Mouse (Mus musculus) c-Kit-positive CD71-positive TER-119-negative erythroid progenitor cells, embryonic 14.5 days (primary cell): ENCODE data around the gene Depp1.
A peak's percentile ranks its signal among the peaks of the same experiment; 100 is the strongest.

ENCODE experiments used
- DNase-seq: peaks from one replicate; pipeline ENCODE4 v3.0.0-alpha.2; 2013; ENCODE audit warnings: low read depth

Gene Depp1

DNA sequence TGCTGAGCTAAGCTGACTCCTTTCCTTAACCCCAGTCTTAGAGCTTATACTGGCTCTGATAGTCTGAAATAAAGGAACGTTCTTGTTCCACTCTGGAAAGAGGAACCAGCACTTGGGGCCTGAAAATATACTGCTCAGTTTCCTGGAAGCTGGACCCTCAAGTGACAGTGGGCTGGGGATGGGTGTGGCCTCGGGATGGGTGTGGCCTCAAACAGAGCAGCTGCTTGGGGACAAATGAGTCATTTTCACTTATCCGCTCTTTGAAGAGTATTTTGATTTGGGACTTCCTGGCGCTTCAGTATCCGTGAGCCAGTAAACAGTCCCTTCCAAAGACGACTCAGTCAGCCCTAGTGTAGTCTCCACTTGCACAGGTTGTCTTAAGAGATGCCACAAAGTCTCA is 31.9 kb downstream of the Depp1 start:
- DNase-seq: no peak

DNA sequence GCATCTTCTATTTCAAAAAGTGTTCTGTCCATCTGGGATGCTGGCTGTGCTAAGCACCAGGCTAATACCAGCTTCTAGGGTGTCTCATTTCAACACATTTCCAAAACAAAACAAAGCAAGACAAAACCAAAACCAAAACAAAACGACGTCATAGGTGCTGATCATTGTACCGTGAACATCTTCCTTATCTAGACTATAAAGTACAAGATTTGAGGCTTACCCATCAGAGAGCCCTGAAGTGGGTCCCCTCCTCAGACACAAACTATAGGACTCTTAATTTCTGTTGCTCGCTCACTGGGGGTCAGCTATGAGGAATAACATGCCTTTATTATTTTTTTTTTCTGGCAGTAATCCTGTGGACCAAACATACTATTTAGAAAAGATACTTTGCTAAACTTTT is 43.2 kb downstream of the Depp1 start:
- DNase-seq: no peak

DNA sequence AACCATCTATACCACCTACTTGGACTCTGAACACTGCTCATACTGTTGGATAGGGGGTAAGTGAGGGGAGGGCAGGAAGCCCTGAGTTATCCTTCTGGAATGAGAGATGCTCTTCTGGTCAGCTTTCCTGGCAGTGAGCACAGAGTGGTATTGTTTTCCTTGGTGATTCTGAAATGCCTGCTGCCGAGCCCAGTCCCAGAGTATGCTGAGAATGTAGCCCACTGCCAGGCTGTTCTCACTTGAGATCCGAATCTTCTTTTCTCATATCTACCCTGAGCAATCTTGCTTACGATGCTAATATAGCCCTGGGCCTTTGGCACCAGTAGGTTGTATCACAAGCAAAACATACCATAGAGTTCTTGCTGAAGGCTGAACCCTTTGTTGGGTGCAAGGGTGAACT is 43.9 kb downstream of the Depp1 start:
- no peak for DNase-seq

DNA sequence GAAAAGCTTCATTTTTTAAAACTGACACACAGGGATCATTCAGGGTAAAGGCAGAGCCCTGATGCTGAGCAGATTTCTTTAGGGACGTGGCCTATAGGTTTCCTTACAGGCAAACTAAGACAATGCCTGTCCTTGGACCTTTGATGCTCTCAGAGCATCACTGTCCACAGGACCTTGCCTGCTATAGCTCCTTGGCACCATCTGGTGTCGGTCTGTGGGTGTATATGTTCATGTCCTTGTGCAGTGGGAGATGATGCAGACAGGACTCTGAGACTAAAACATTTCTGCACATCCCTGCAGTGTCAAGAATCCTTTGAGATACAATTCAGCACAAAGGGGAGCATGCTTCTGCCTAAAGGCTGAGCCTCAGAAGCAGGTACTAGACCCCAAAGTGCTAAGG is 47.0 kb downstream of the Depp1 start:
- peak; percentile 21 for DNase-seq

DNA sequence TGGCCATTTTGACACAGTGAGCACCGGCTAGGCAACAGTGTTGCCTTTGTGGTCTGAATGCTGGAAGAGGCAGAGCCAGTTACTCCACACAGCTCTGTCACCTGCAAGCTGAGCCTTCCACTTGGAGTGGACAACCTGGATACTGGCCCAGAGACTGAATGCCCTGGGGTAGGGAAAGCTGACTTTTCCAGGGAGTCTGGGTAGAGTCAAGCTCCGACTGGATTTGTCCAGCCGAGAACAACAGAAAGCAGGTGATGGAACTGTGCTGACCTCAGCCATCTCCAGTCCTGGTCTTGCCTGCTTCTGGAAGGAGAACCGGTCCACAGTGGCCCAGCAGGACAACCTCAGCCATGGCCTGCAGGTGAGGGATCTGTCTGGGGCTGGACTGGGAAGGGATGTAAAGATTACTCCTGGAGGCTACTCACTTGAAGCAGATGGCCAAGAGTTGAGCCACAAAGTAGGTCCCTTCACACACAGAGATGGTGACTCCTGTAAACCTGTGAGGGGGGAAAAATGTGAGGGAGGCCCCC is 47.6 kb downstream of the Depp1 start:
- DNase-seq: no peak

DNA sequence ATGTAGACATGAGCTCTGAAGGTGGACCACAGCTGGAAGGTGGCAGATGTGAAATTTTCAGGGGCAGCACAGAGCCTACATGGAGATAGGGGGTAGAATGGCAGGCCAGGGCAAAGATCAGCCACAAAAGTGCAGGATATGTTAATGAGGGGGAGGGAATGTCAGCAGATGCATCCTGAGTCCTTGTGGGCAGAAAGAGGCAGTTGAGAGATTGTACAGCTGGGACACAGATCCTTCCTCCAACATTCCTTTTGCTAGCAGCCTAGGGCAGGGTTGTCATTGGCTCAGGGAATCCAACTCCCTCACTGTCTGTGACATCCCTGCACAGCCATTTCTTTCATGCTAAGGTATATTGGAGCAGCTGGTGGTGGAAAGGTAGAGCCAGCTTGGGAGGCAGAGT is 50.4 kb downstream of the Depp1 start:
- DNase-seq: no peak
